Mouse (Mus musculus) neural tube, embryonic 14.5 days (tissue): Measurements from ENCODE around the gene Lipa. TPM values are rescaled to one million over a fixed set of nuclear protein-coding genes. Genes with fewer than 3 reads are reported as not detected.

Source experiments
- ATAC-seq: fragments of 200-750 bp; cut with Nextera tagmentation; 2 replicates; pipeline ENCODE4 v1.8.0; 2017; ENCODE audit warnings: low read depth, mild to moderate bottlenecking, moderate TSS enrichment, moderate library complexity
- H3K27ac ChIP-seq: fragments of 300-500 bp; sonication (generic); 2 replicates; pipeline ENCODE4 v1.5.1; 2014; ENCODE audit warnings: low read depth, mild to moderate bottlenecking, control low read depth, low read length, moderate library complexity, mixed read lengths
- H3K27me3 ChIP-seq: fragments of 300-500 bp; sonication (generic); 2 replicates; pipeline ENCODE4 v1.6.1; 2014; ENCODE audit warnings: low read length; ENCODE audit not compliant: control insufficient read depth, insufficient read depth
- H3K36me3 ChIP-seq: fragments of 300-500 bp; sonication (generic); 2 replicates; pipeline ENCODE4 v1.6.1; 2014; ENCODE audit warnings: low read length, mixed read lengths; ENCODE audit not compliant: control insufficient read depth, insufficient read depth
- H3K4me1 ChIP-seq: fragments of 300-500 bp; sonication (generic); 2 replicates; pipeline ENCODE4 v1.6.1; 2014; ENCODE audit warnings: low read length; ENCODE audit not compliant: control insufficient read depth, insufficient read depth
- H3K4me2 ChIP-seq: fragments of 300-500 bp; sonication (generic); 2 replicates; pipeline ENCODE4 v1.6.1; 2014; ENCODE audit warnings: mild to moderate bottlenecking, low read depth, low read length, control low read depth
- H3K4me3 ChIP-seq: fragments of 300-500 bp; sonication (generic); 2 replicates; pipeline ENCODE4 v1.5.1; 2014; ENCODE audit warnings: low read depth, low read length, control low read depth, mixed read lengths
- H3K9ac ChIP-seq: fragments of 300-500 bp; sonication (generic); replicated peaks from 2 replicates; pipeline ENCODE4 v1.6.1; 2014; ENCODE audit warnings: low read depth, mild to moderate bottlenecking, control low read depth, low read length, mixed read lengths
- H3K9me3 ChIP-seq: fragments of 300-500 bp; sonication (generic); 2 replicates; pipeline ENCODE4 v1.6.1; 2016; ENCODE audit warnings: low read length; ENCODE audit not compliant: control insufficient read depth
- whole genome bisulfite sequencing: fragments of 180-500 bp; shearing (Covaris S2); extraction: QIAGEN DNeasy Blood & Tissue Kit; methylation state at CpG from one replicate; pipeline ENCODE4 v1.1.7; 2014; 5-methylcytosine and 5-hydroxymethylcytosine counted together
- polyA plus RNA-seq: library from polyadenylated mRNA; unstranded; fragments of >200 nt; fragmentation: Nextera tagmentation; extraction: Ambion mirVana; gene quantifications from 2 replicates; pipeline ENCODE4 v1.2.1, GENCODE M21; 2014

Lipa gene
- polyA plus RNA-seq, 1 experiment from 2014 or later: 17.0 TPM

- 80% methylated on average over 1 of the region's 1 CpGs for WGBS
- no peaks in the 10 kb centered on the region for H3K4me1 ChIP-seq
- H3K4me3 ChIP-seq: no peak overlapping the region
- no peaks in the 10 kb centered on the region for H3K36me3 ChIP-seq
- no peaks in the 10 kb centered on the region for H3K9me3 ChIP-seq
- no peak overlapping the region for H3K4me2 ChIP-seq
- no peak for ATAC-seq
- H3K9ac ChIP-seq: no peak overlapping the region
- no peaks in the 10 kb centered on the region for H3K27me3 ChIP-seq
- no peak overlapping the region for H3K27ac ChIP-seq
These were observed 65.7 kb downstream of the Lipa start for GRCm38 (mm10) chr19:34461451-34462019.

- H3K4me2 ChIP-seq: no peak overlapping the region
- H3K4me1 ChIP-seq: no peaks in the 10 kb centered on the region
- H3K9me3 ChIP-seq: no peaks in the 10 kb centered on the region
- WGBS: 48% methylated on average over 1 of the region's 1 CpGs
- H3K4me3 ChIP-seq: no peak overlapping the region
- no peak for ATAC-seq
- no peak overlapping the region for H3K27ac ChIP-seq
- H3K27me3 ChIP-seq: no peaks in the 10 kb centered on the region
- no peaks in the 10 kb centered on the region for H3K36me3 ChIP-seq
- no peak overlapping the region for H3K9ac ChIP-seq
These were observed 76.4 kb downstream of the Lipa start for GRCm38 (mm10) chr19:34450784-34451370.

GRCm38 (mm10) chr19:34448851-34449250 is 78.4 kb downstream of the Lipa start:
- Histone ChIP-seq H3K4me1 (no peaks in the 10 kb centered on the region), H3K27me3 (no peaks in the 10 kb centered on the region), H3K4me2 (no peak overlapping the region), H3K36me3 (no peaks in the 10 kb centered on the region), H3K27ac (no peak overlapping the region), H3K9ac (no peak overlapping the region), H3K9me3 (no peaks in the 10 kb centered on the region), H3K4me3 (no peak overlapping the region)
- WGBS: 91% methylated on average over 1 of the region's 1 CpGs
- ATAC-seq: no peak

GRCm38 (mm10) chr19:34445410-34446012 is 81.8 kb downstream of the Lipa start:
- H3K27ac ChIP-seq: no peak overlapping the region
- no peaks in the 10 kb centered on the region for H3K27me3 ChIP-seq
- ATAC-seq: no peak
- H3K36me3 ChIP-seq: no peaks in the 10 kb centered on the region
- 77% methylated on average over 4 of the region's 4 CpGs for WGBS
- H3K9me3 ChIP-seq: no peaks in the 10 kb centered on the region
- H3K4me2 ChIP-seq: no peak overlapping the region
- H3K9ac ChIP-seq: no peak overlapping the region
- no peaks in the 10 kb centered on the region for H3K4me1 ChIP-seq
- H3K4me3 ChIP-seq: no peak overlapping the region

- no peak for ATAC-seq
- no peak overlapping the region for H3K9ac ChIP-seq
- no peak overlapping the region for H3K4me3 ChIP-seq
- WGBS: 89% methylated on average over 3 of the region's 3 CpGs
- no peak overlapping the region for H3K27ac ChIP-seq
- no peaks in the 10 kb centered on the region for H3K9me3 ChIP-seq
- H3K4me2 ChIP-seq: no peak overlapping the region
- no peaks in the 10 kb centered on the region for H3K4me1 ChIP-seq
- no peaks in the 10 kb centered on the region for H3K36me3 ChIP-seq
- no peaks in the 10 kb centered on the region for H3K27me3 ChIP-seq
These were observed 82.5 kb downstream of the Lipa start for GRCm38 (mm10) chr19:34444785-34445184.

Other genes starting within 250 kb of the Lipa start
- gene Fas, start 236.8 kb downstream of the Lipa start, polyA plus RNA-seq: 1.1 and 1.4 TPM in 2 replicates
- 0.45 and 0.56 TPM in 2 replicates for gene Ch25h, start 52.3 kb downstream of the Lipa start, polyA plus RNA-seq
- 5.8 and 6.8 TPM in 2 replicates for gene Ifit2, start 23.2 kb upstream of the Lipa start, polyA plus RNA-seq
- 0.20 and 1.5 TPM in 2 replicates for gene Ifit3, start 56.1 kb upstream of the Lipa start, polyA plus RNA-seq
- gene Ifit1bl1, start 74.5 kb upstream of the Lipa start, polyA plus RNA-seq: 1.5 and 2.1 TPM in 2 replicates
- gene Ifit3b, start 80.5 kb upstream of the Lipa start, polyA plus RNA-seq: 0.17 and 0.21 TPM in 2 replicates
- 0.23 and 0.35 TPM in 2 replicates for gene Ifit1bl2, start 113.3 kb upstream of the Lipa start, polyA plus RNA-seq
- gene Ifit1, start 113.4 kb upstream of the Lipa start, polyA plus RNA-seq: 0.21 TPM in 1 of 2 replicates, not detected in the other
- 0.88 and 2.8 TPM in 2 replicates for gene Slc16a12, start 219.8 kb upstream of the Lipa start, polyA plus RNA-seq